Mouse (Mus musculus) ovary, adult 2 months (tissue): ENCODE measurements around the gene Olfr978. TPM values are rescaled to one million over a fixed set of nuclear protein-coding genes. Genes with fewer than 3 reads are reported as not detected.

Experiments used
- polyA plus RNA-seq: library from polyadenylated mRNA; depleted of rRNA; stranded (reverse); fragments of >200 nt; gene quantifications from 2 replicates; pipeline ENCODE4 v1.2.3, GENCODE M21; 2012; rRNA removed

Gene Olfr978
- polyA plus RNA-seq, result not detected in 2 replicates

DNA sequence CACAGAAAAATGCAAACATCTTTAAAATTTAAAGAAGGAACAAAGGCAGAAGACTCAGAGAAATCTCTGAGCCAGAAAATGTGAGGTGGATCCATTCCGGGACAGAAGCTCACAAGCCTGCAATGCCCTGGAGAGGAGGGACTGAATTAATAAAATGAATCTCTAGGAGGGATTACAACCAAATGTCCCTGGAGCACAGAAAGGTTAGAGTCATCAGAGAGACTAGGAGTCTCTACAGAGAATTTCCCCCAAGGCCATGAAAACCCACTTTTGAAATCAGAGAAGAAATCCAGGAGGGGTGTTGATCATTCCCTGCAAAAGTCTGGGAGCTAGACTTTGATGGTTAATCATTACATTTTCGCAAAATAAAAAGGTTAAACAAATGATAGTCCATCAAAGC is at the start of gene Olfr978:
Gene Olfr978, plus strand, starts transcription at position 301 of the 400 bp plus-strand sequence.

DNA sequence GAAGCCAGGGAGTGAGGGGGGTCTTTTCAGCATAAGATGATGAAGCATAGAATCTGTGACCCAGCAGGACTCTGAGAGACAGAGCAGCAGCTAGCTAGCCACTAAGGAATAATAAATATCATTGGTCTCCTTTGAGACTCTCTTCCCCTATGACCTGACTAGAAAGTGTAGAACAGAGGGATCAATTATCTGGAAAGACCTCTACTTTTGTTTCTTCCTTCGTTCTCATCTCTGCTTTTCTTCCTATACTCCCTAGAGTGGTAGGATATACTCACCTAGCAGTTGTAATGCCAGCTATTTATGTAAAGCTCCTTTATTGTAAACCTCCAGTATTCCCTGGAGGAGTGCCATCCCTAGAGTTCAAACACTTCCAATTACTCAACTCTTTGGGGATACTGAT is 40.0 kb upstream of the Olfr978 start, which contains the start of gene Olfr975:
Gene Olfr975, minus strand, starts transcription at position 101 of the 400 bp plus-strand sequence.

DNA sequence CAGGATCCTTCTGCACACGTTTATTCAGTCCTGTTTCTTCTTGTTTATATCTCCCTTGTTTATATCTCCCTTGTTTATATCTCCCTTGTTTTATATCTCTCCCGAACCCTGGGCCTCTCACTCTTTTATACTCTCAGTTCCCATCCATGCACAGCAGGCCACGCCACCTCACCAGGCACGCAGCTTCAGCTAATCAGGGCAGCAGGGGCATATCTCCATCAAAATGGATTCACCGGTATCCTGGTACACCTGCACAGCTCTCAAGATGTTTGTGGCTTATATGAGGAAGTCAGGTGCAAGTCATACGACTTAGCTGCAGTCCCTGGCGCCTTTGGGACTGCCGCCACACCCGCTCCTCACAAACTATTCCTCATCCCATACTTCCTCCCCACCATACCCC is 30.9 kb upstream of the Olfr978 start, which contains the start of gene Olfr976:
Gene Olfr976, minus strand, starts transcription at position 101 of the 400 bp plus-strand sequence.

DNA sequence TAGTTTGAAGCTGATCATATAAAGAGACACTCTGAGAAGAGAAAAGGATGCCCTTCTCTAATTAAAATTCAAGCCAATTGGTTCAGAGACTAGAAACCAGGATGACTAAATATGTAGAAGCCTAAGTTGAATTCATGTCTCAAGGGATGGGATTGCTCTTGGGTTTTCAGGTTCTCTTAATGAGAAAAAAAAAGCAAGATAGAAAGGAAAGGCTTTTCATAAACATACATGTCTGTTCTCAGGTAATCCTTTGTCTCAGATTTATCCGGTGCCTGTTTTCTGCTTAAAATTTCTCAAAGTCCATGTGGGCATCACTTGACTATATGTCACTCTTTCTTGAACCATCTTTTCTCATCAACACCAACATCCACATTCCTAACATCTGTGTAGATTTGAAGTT is 11.5 kb downstream of the Olfr978 start, which contains the start of gene Olfr979:
Gene Olfr979, minus strand, starts transcription at position 101 of the 400 bp plus-strand sequence.

DNA sequence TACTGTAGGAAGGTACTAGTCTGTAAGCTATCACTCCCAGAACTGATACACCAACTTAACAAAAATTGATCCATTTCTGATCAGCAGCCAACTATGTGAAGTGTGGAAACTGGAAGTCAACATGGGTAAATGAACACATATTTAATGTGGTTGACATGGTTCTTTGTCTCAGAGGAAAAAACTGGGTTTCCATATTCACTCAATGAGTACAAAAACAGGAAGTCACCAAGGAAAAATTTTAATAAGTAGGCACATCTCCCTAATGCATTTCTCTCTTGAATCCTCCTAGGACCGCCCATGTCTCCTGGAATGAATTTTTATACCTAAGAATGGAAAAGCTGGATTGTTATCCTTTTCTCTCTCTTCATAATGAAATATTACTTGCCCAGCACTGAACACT is 17.6 kb downstream of the Olfr978 start, which contains the start of gene Olfr980:
Gene Olfr980, minus strand, starts transcription at position 101 of the 400 bp plus-strand sequence.

DNA sequence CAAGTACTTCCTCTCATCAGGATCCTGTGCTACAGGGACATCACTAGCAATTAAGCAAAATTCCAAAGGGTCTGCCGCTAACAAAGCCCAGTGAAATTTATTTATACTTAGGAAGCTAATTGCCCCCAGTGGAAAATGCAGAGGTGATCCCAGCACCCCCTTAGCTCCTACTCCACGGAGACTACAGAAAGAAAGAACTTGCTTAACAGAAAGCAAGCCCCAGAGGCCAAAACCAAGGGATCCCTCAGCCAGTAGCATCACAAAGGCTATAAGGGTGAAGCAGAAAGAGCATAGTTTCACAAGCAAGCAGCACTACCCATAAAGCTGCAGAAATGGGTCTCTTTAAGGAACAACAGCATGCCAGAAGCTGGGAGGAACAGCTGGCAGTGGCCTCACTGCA is 29.3 kb downstream of the Olfr978 start, which contains the start of gene Olfr981:
Gene Olfr981, plus strand, starts transcription at position 301 of the 400 bp plus-strand sequence.

Other genes with a start within 250 kb of the Olfr978 start
- gene Olfr967, start 245.9 kb upstream of the Olfr978 start, polyA plus RNA-seq, result not detected in 2 replicates
- not detected in 2 replicates for gene Olfr968, start 208.9 kb upstream of the Olfr978 start, polyA plus RNA-seq
- gene Olfr969, start 201.2 kb upstream of the Olfr978 start, polyA plus RNA-seq, result not detected in 2 replicates
- not detected in 2 replicates for gene Olfr970, start 183.3 kb upstream of the Olfr978 start, polyA plus RNA-seq
- gene Olfr971, start 155.2 kb upstream of the Olfr978 start, polyA plus RNA-seq, result not detected in 2 replicates
- not detected in 2 replicates for gene Olfr972, start 125.7 kb upstream of the Olfr978 start, polyA plus RNA-seq
- not detected in 2 replicates for gene Olfr229, start 84.8 kb upstream of the Olfr978 start, polyA plus RNA-seq
- not detected in 2 replicates for gene Olfr974, start 54.6 kb upstream of the Olfr978 start, polyA plus RNA-seq
- gene Olfr975, start 40.1 kb upstream of the Olfr978 start, polyA plus RNA-seq, result 0.08 TPM in 1 of 2 replicates, not detected in the other
- 1.4 and 1.5 TPM in 2 replicates for gene Olfr976, start 31.0 kb upstream of the Olfr978 start, polyA plus RNA-seq
- gene Olfr979, start 11.4 kb downstream of the Olfr978 start, polyA plus RNA-seq, result not detected in 2 replicates
- gene Olfr980, start 17.5 kb downstream of the Olfr978 start, polyA plus RNA-seq, result not detected in 2 replicates
- gene Olfr981, start 29.4 kb downstream of the Olfr978 start, polyA plus RNA-seq, result not detected in 2 replicates
- gene Olfr982, start 81.7 kb downstream of the Olfr978 start, polyA plus RNA-seq, result not detected in 2 replicates
- gene Olfr983, start 101.5 kb downstream of the Olfr978 start, polyA plus RNA-seq, result not detected in 2 replicates
- gene Olfr984, start 122.1 kb downstream of the Olfr978 start, polyA plus RNA-seq, result not detected in 2 replicates
- not detected in 2 replicates for gene Olfr985, start 138.1 kb downstream of the Olfr978 start, polyA plus RNA-seq
- not detected in 2 replicates for gene Tmem225, start 156.0 kb downstream of the Olfr978 start, polyA plus RNA-seq
- not detected in 2 replicates for gene Olfr986, start 188.8 kb downstream of the Olfr978 start, polyA plus RNA-seq
- gene Zfp202, start 200.2 kb downstream of the Olfr978 start, polyA plus RNA-seq, result 2.0 and 2.4 TPM in 2 replicates